Mouse (Mus musculus) intestine, embryonic 14.5 days (tissue): ENCODE data around the gene Mrgprd. TPM values are rescaled to one million over a fixed set of nuclear protein-coding genes. Genes with fewer than 3 reads are reported as not detected.

Experiments used
- ATAC-seq: fragments of 200-750 bp; cut with Nextera tagmentation; replicated peaks from 2 replicates; pipeline ENCODE4 v1.8.0; 2017; ENCODE audit warnings: low read depth, moderate number of reproducible peaks, moderate TSS enrichment, moderate library complexity; ENCODE audit not compliant: low FRiP score, low TSS enrichment
- DNase-seq: peaks from one replicate; pipeline ENCODE4 v3.0.0-alpha.2; 2018; ENCODE audit warnings: low spot score
- H3K27ac ChIP-seq: fragments of 300-500 bp; sonication (generic); 2 replicates; pipeline ENCODE4 v1.5.1; 2014; ENCODE audit warnings: low read depth, mild to moderate bottlenecking, control low read depth
- H3K27me3 ChIP-seq: fragments of 300-500 bp; sonication (generic); replicated peaks from 2 replicates; pipeline ENCODE4 v1.6.1; 2014; ENCODE audit warnings: low read length, control low read depth; ENCODE audit not compliant: control insufficient read depth, insufficient read depth
- H3K36me3 ChIP-seq: fragments of 300-500 bp; sonication (generic); 2 replicates; pipeline ENCODE4 v1.6.1; 2014; ENCODE audit warnings: low read length, control low read depth; ENCODE audit not compliant: control insufficient read depth, insufficient read depth
- H3K4me1 ChIP-seq: fragments of 300-500 bp; sonication (generic); replicated peaks from 2 replicates; pipeline ENCODE4 v1.6.1; 2014; ENCODE audit warnings: low read length, control low read depth, mixed read lengths; ENCODE audit not compliant: control insufficient read depth, insufficient read depth
- H3K4me2 ChIP-seq: fragments of 300-500 bp; sonication (generic); 2 replicates; pipeline ENCODE4 v1.6.1; 2014; ENCODE audit warnings: low read length
- H3K4me3 ChIP-seq: fragments of 300-500 bp; sonication (generic); 2 replicates; pipeline ENCODE4 v1.5.1; 2014; ENCODE audit warnings: low read depth, low read length, control low read depth, mixed read lengths
- H3K9ac ChIP-seq: fragments of 300-500 bp; sonication (generic); 2 replicates; pipeline ENCODE4 v1.6.1; 2014; ENCODE audit warnings: mild to moderate bottlenecking, low read length
- H3K9me3 ChIP-seq: fragments of 300-500 bp; sonication (generic); 2 replicates; pipeline ENCODE4 v1.6.1; 2016; ENCODE audit warnings: low read length, control low read depth; ENCODE audit not compliant: control insufficient read depth
- WGBS: fragments of 180-500 bp; shearing (Covaris S2); extraction: QIAGEN DNeasy Blood & Tissue Kit; methylation state at CpG from one replicate; pipeline ENCODE4 v1.1.7; 2014; 5-methylcytosine and 5-hydroxymethylcytosine counted together
- polyA plus RNA-seq: library from polyadenylated mRNA; unstranded; fragments of >200 nt; fragmentation: Nextera tagmentation; extraction: Ambion mirVana; gene quantifications from 2 replicates; pipeline ENCODE4 v1.2.1, GENCODE M21; 2014

Gene Mrgprd
- polyA plus RNA-seq, 1 experiment from 2014 or later: not detected

- no peaks in the 10 kb centered on the region for H3K36me3 ChIP-seq
- DNase-seq: no peak
- no peaks in the 10 kb centered on the region for H3K9me3 ChIP-seq
- H3K4me3 ChIP-seq: no peak overlapping the region
- H3K9ac ChIP-seq: no peak overlapping the region
- no peak overlapping the region for H3K27ac ChIP-seq
- ATAC-seq: peak; percentile 56
- H3K4me2 ChIP-seq: no peak overlapping the region
- H3K27me3 ChIP-seq: no peaks in the 10 kb centered on the region
- WGBS: 72% methylated on average over 4 of the region's 4 CpGs
- peaks cover 3% of the 10 kb centered on the region; the same call in 1 of the 2 replicates for H3K4me1 ChIP-seq
Observed at GRCm38 (mm10) chr7:145308866-145309265, 5.8 kb upstream of the Mrgprd start.

DNA sequence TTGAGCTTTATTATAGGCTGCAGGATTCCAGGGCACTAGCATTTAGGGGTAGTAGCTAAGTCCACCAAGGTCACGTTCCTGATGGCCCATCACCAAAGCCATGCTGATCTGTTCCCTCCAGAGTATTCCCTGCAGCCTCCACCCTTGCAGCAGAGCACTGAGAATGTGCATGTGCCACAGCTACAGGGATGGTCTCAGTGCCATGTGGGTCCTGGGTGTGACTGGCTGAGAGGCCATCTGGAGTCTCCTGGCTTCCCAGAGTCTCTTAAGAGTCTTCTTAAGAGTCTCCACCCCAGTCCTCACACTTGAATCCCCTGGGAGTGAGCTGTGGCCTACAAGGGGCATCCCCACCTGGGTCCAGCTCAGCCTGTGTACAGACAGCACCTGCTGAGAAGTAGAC is 4.8 kb upstream of the Mrgprd start:
- 79% methylated on average over 1 of the region's 1 CpGs for WGBS

DNA sequence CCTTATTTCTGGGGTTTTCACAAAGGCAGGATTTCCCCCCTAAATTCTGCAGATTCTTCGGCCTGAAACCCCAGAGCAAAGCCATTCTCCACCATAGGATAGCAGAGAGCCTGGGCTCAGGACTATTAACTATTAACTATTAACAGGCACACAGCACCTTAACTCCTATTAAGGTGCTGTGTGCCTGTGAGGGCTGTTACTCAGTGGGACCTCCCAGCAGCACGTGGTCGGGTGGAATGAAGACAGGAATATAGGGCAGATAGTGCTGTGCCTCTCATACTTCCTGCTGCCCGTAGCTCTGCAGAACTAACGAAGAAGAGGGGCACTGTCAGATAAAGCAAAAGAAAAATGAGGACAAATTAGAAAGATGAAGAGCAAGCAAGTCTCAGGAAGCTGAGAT is 4.1 kb upstream of the Mrgprd start:
- ATAC-seq (no peak), DNase-seq (no peak)
- H3K4me2 ChIP-seq: no peak overlapping the region
- no peaks in the 10 kb centered on the region for H3K9me3 ChIP-seq
- no peaks in the 10 kb centered on the region for H3K36me3 ChIP-seq
- H3K27ac ChIP-seq: no peak overlapping the region
- no peak overlapping the region for H3K9ac ChIP-seq
- H3K4me3 ChIP-seq: no peak overlapping the region
- H3K27me3 ChIP-seq: no peaks in the 10 kb centered on the region
- 52% methylated on average over 5 of the region's 5 CpGs for WGBS
- peaks cover 3% of the 10 kb centered on the region; the same call in 1 of the 2 replicates for H3K4me1 ChIP-seq

More for the DNA sequence above, 4.8 kb upstream of the Mrgprd start:
- Histone ChIP-seq H3K4me1 (peaks cover 3% of the 10 kb centered on the region; the same call in 1 of the 2 replicates), H3K4me3 (no peak overlapping the region), H3K4me2 (no peak overlapping the region), H3K9ac (no peak overlapping the region), H3K27me3 (no peaks in the 10 kb centered on the region), H3K27ac (no peak overlapping the region), H3K36me3 (no peaks in the 10 kb centered on the region), H3K9me3 (no peaks in the 10 kb centered on the region)
- DNase-seq (no peak), ATAC-seq (no peak)

- ATAC-seq (no peak), DNase-seq (no peak)
- Histone ChIP-seq H3K27ac (no peak overlapping the region), H3K4me3 (no peak overlapping the region), H3K36me3 (no peaks in the 10 kb centered on the region), H3K4me2 (no peak overlapping the region), H3K9ac (no peak overlapping the region), H3K27me3 (no peaks in the 10 kb centered on the region), H3K4me1 (peaks cover 3% of the 10 kb centered on the region; the same call in 1 of the 2 replicates), H3K9me3 (no peaks in the 10 kb centered on the region)
- 68% methylated on average over 3 of the region's 3 CpGs for WGBS
Observed at GRCm38 (mm10) chr7:145312137-145312536, 2.5 kb upstream of the Mrgprd start.

DNA sequence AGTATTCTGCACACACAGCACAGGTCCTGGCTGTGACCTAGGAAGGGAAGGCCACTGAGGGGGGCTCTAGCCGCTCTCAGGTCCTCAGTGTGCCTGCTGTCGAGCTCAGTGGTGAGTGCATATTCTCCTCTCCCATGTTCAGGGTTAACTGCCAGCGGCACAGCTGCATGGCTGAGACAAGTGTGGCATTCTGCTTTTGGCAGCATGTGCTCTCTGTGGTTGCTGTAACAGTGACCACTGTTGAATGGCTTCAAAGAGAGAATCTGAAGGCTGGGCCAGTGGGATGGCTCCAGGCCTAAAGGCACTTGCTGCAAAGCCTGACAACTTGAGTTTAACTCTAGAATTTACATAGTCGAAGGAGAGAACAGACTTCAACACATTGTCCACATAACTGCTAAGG is 2.9 kb downstream of the Mrgprd start:
- H3K27me3 ChIP-seq: no peaks in the 10 kb centered on the region

GRCm38 (mm10) chr7:145319481-145319880 is 4.8 kb downstream of the Mrgprd start:
- no peaks in the 10 kb centered on the region for H3K4me1 ChIP-seq
- no peak overlapping the region for H3K4me3 ChIP-seq
- ATAC-seq: no peak
- 72% methylated on average over 3 of the region's 3 CpGs for WGBS
- no peaks in the 10 kb centered on the region for H3K36me3 ChIP-seq
- no peak overlapping the region for H3K9ac ChIP-seq
- no peaks in the 10 kb centered on the region for H3K9me3 ChIP-seq
- no peaks in the 10 kb centered on the region for H3K27me3 ChIP-seq
- no peak for DNase-seq
- no peak overlapping the region for H3K27ac ChIP-seq
- H3K4me2 ChIP-seq: no peak overlapping the region

More for the DNA sequence above, 2.9 kb downstream of the Mrgprd start:
- WGBS: 74% methylated on average over 4 of the region's 4 CpGs
- Histone ChIP-seq H3K9me3 (no peaks in the 10 kb centered on the region), H3K4me2 (no peak overlapping the region), H3K36me3 (no peaks in the 10 kb centered on the region), H3K4me3 (no peak overlapping the region), H3K9ac (no peak overlapping the region), H3K4me1 (no peaks in the 10 kb centered on the region), H3K27ac (no peak overlapping the region)
- ATAC-seq (no peak), DNase-seq (no peak)

- no peak overlapping the region for H3K4me3 ChIP-seq
- no peak overlapping the region for H3K27ac ChIP-seq
- H3K4me1 ChIP-seq: no peaks in the 10 kb centered on the region
- no peaks in the 10 kb centered on the region for H3K36me3 ChIP-seq
- no peaks in the 10 kb centered on the region for H3K27me3 ChIP-seq
- no peaks in the 10 kb centered on the region for H3K9me3 ChIP-seq
- 40% methylated on average over 4 of the region's 4 CpGs for WGBS
- DNase-seq (no peak), ATAC-seq (no peak)
- no peak overlapping the region for H3K4me2 ChIP-seq
- no peak overlapping the region for H3K9ac ChIP-seq
Observed at GRCm38 (mm10) chr7:145323607-145324006, 9.0 kb downstream of the Mrgprd start.

DNA sequence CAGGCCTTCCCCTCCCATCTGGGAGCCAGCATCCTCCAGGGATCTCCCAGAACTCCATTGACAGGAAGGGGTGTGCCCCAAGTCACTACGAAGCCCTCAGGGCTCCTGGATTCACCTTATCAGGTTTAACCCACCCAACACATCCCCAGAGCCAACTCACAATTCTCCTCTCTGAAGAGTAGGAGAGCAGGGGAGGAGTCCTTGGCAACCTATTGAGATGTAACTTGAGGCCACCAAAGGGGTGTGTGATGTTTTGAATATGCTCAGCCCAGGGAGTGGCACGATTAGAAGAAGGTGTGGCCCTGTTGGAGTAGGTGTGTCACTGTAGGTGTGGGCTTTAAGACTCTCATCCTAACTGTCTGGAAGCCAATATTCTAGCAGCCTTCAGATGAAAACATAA is 11.1 kb downstream of the Mrgprd start:
- H3K4me2 ChIP-seq: no peak overlapping the region
- no peaks in the 10 kb centered on the region for H3K9me3 ChIP-seq
- DNase-seq: no peak
- H3K9ac ChIP-seq: no peak overlapping the region
- no peaks in the 10 kb centered on the region for H3K4me1 ChIP-seq
- H3K4me3 ChIP-seq: no peak overlapping the region
- no peaks in the 10 kb centered on the region for H3K27me3 ChIP-seq
- H3K36me3 ChIP-seq: no peaks in the 10 kb centered on the region
- no peak for ATAC-seq
- WGBS: 34% methylated on average over 2 of the region's 2 CpGs
- no peak overlapping the region for H3K27ac ChIP-seq

GRCm38 (mm10) chr7:145329982-145330381 is 15.3 kb downstream of the Mrgprd start:
- H3K4me2 ChIP-seq: no peak overlapping the region
- no peak overlapping the region for H3K9ac ChIP-seq
- WGBS: 62% methylated on average over 2 of the region's 2 CpGs
- H3K9me3 ChIP-seq: no peaks in the 10 kb centered on the region
- H3K36me3 ChIP-seq: no peaks in the 10 kb centered on the region
- no peak overlapping the region for H3K27ac ChIP-seq
- ATAC-seq (no peak), DNase-seq (no peak)
- no peak overlapping the region for H3K4me3 ChIP-seq
- peaks cover 2% of the 10 kb centered on the region; the same call in 1 of the 2 replicates for H3K4me1 ChIP-seq
- no peaks in the 10 kb centered on the region for H3K27me3 ChIP-seq
